Mouse (Mus musculus) midbrain, embryonic 15.5 days (tissue): ENCODE data around the gene Fam171a1. TPM values are rescaled to one million over a fixed set of nuclear protein-coding genes. Genes with fewer than 3 reads are reported as not detected.

Experiments
- ATAC-seq: fragments of 200-750 bp; cut with Nextera tagmentation; replicated peaks from 2 replicates; pipeline ENCODE4 v1.8.0; 2017; ENCODE audit warnings: moderate TSS enrichment
- H3K27ac ChIP-seq: fragments of 300-500 bp; sonication (generic); 2 replicates; pipeline ENCODE4 v1.5.1; 2015; ENCODE audit warnings: mild to moderate bottlenecking, inconsistent platforms
- H3K27me3 ChIP-seq: fragments of 300-500 bp; sonication (generic); replicated peaks from 2 replicates; pipeline ENCODE4 v1.6.1; 2015; ENCODE audit warnings: inconsistent platforms
- H3K36me3 ChIP-seq: fragments of 300-500 bp; sonication (generic); replicated peaks from 2 replicates; pipeline ENCODE4 v1.6.1; 2015; ENCODE audit warnings: inconsistent platforms
- H3K4me1 ChIP-seq: fragments of 300-500 bp; sonication (generic); 2 replicates; pipeline ENCODE4 v1.6.1; 2015; ENCODE audit warnings: inconsistent platforms
- H3K4me2 ChIP-seq: fragments of 300-500 bp; sonication (generic); 2 replicates; pipeline ENCODE4 v1.6.1; 2015; ENCODE audit warnings: inconsistent platforms, mild to moderate bottlenecking, moderate library complexity
- H3K4me3 ChIP-seq: fragments of 300-500 bp; sonication (generic); 2 replicates; pipeline ENCODE4 v1.5.1; 2015; ENCODE audit warnings: mild to moderate bottlenecking, inconsistent platforms
- H3K9ac ChIP-seq: fragments of 300-500 bp; sonication (generic); 2 replicates; pipeline ENCODE4 v1.6.1; 2015; ENCODE audit warnings: mild to moderate bottlenecking, inconsistent platforms
- H3K9me3 ChIP-seq: fragments of 300-500 bp; sonication (generic); 2 replicates; pipeline ENCODE4 v1.6.1; 2016; ENCODE audit warnings: inconsistent platforms
- WGBS: fragments of 180-500 bp; shearing (Covaris S2); methylation state at CpG from one replicate; pipeline ENCODE4 v1.1.7; 2015; ENCODE audit warnings: mixed read lengths; 5-methylcytosine and 5-hydroxymethylcytosine counted together
- polyA plus RNA-seq: library from polyadenylated mRNA; unstranded; fragments of >200 nt; fragmentation: Nextera tagmentation; extraction: Ambion mirVana; gene quantifications from 2 replicates; pipeline ENCODE4 v1.2.1, GENCODE M21; 2015

The Fam171a1 gene
- polyA plus RNA-seq, 1 experiment from 2014 or later: 48.3 TPM

DNA sequence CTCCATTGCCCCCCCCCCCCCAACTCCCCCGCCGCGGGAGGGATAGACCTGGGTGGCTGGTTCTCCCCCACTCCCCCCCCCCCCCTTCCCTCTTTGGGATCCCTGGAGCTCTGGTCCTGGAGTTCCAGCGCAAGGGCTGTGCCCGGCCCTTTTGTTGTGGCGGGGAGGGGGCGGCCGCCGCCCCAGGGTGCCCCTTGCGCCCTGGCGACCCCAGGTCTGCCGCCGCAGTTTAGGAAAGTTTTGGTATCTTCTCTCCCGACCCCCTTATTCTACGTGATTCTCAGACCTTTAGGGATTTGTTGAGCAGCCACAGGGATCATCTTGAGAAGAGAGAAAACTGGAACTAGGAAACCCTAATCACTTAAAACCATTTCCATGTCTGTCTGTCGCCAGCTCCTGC, 4.9 kb downstream of the Fam171a1 start:
- Histone ChIP-seq H3K9me3 (no peaks in the 10 kb centered on the region), H3K27ac (peak overlapping the region; percentile 96), H3K4me3 (peak overlapping the region; percentile 91), H3K9ac (peak overlapping the region; percentile 93), H3K4me1 (peaks cover 22% of the 10 kb centered on the region), H3K4me2 (peak overlapping the region; percentile 57), H3K36me3 (no peaks in the 10 kb centered on the region), H3K27me3 (no peaks in the 10 kb centered on the region)
- WGBS: 1% methylated on average over 13 of the region's 16 CpGs
- peak; percentile 41 for ATAC-seq

DNA sequence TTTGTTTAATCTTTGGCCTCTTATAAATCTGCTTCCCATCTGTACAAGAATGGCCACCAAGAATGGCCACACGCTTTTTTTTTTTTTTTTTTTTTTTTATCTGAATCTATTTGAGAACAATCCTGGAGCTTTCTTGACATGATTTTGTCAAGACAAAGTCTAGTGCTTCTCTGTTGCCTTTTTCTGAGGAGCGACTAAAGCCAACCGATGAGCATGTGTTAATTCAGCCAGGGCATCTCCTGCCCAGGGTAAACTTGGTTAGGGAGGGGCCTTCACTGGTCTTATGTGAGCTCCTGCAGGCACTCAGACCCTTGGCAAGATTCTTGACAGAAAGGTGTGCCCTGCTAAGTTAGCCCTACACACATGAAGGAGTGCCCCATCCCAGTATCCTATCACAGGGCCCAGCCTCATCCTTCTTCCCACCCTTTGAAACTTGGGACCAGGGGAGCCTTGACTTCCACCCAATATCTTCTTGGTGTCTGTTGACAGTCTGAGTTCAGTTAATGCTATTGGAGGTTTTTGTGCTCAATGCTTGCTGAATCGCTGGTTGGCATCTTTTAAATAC, 5.4 kb downstream of the Fam171a1 start:
- WGBS: 18% methylated on average over 4 of the region's 4 CpGs
- Histone ChIP-seq H3K4me3 (peak overlapping the region; percentile 91), H3K4me1 (peaks cover 22% of the 10 kb centered on the region), H3K4me2 (peak overlapping the region; percentile 57), H3K27me3 (no peaks in the 10 kb centered on the region), H3K36me3 (no peaks in the 10 kb centered on the region), H3K27ac (peak overlapping the region; percentile 96), H3K9ac (peak overlapping the region; percentile 93), H3K9me3 (no peaks in the 10 kb centered on the region)
- no peak for ATAC-seq

DNA sequence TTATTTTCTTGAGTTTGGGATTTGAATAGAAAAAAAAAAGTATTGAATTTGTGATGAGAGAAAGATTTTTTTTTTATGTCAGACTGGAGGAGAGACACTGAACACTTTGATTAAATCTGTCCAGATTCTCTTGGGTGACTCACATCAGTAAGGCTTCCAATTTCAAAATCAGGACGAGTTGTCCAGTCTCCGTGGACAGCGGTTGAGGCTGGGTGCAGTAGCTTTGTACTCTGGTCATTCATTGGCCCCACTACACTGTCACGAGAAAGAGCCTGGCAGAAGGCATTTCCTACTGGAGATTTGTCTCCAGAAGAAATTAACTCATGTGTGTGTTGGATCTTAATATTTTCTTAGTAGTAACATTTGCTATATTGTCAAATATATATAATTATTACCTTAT, 8.5 kb downstream of the Fam171a1 start:
- Histone ChIP-seq H3K9me3 (no peaks in the 10 kb centered on the region), H3K36me3 (no peaks in the 10 kb centered on the region), H3K27me3 (no peaks in the 10 kb centered on the region), H3K4me1 (peaks cover 25% of the 10 kb centered on the region), H3K4me3 (no peak overlapping the region), H3K27ac (no peak overlapping the region), H3K9ac (no peak overlapping the region), H3K4me2 (no peak overlapping the region)
- WGBS: 74% methylated on average over 4 of the region's 4 CpGs
- no peak for ATAC-seq

GRCm38 (mm10) chr2:3127256-3127883, 13.3 kb downstream of the Fam171a1 start:
- H3K27me3 ChIP-seq: no peaks in the 10 kb centered on the region
- no peak overlapping the region for H3K4me3 ChIP-seq
- H3K36me3 ChIP-seq: no peaks in the 10 kb centered on the region
- no peak overlapping the region for H3K9ac ChIP-seq
- H3K27ac ChIP-seq: no peak overlapping the region
- H3K9me3 ChIP-seq: no peaks in the 10 kb centered on the region
- peaks cover 8% of the 10 kb centered on the region; the same call in 1 of the 2 replicates for H3K4me1 ChIP-seq
- H3K4me2 ChIP-seq: no peak overlapping the region
- no peak for ATAC-seq
- WGBS: 89% methylated on average over 4 of the region's 4 CpGs

DNA sequence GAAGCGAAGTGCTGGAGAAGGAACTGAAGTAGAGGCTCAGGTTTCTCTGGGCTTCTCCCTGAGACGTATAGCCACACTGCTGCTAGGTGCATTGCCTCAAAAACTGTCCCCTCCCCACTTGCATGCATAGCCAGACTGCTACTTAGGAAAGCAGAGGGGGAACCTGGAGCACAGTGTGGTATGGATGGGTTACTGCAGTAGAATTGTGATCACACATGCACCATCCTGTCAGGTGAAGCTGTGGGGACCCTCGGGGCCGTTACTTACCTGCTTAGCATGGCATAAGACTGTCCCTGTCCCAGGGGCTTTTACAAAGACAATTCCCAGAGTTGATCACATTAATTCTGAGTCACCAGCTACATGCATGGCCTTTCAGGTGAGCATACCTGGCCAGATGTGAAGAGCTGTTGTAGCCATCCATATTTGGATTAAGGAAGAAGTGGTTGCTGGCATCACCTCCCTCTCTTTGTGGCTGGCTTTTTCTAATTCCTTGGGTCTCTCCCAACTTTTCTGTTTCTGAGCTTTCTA, 14.4 kb downstream of the Fam171a1 start:
- H3K4me1 ChIP-seq: peaks cover 8% of the 10 kb centered on the region; the same call in 1 of the 2 replicates
- H3K27me3 ChIP-seq: no peaks in the 10 kb centered on the region
- 79% methylated on average over 4 of the region's 4 CpGs for WGBS
- no peak overlapping the region for H3K27ac ChIP-seq
- no peak overlapping the region for H3K4me2 ChIP-seq
- H3K36me3 ChIP-seq: no peaks in the 10 kb centered on the region
- no peak for ATAC-seq
- H3K9me3 ChIP-seq: no peaks in the 10 kb centered on the region
- H3K4me3 ChIP-seq: no peak overlapping the region
- no peak overlapping the region for H3K9ac ChIP-seq

- peaks cover 10% of the 10 kb centered on the region; the same call in 1 of the 2 replicates for H3K4me1 ChIP-seq
- no peaks in the 10 kb centered on the region for H3K9me3 ChIP-seq
- H3K27ac ChIP-seq: no peak overlapping the region
- H3K36me3 ChIP-seq: no peaks in the 10 kb centered on the region
- no peak overlapping the region for H3K4me3 ChIP-seq
- WGBS: 54% methylated on average over 2 of the region's 2 CpGs
- H3K9ac ChIP-seq: no peak overlapping the region
- no peaks in the 10 kb centered on the region for H3K27me3 ChIP-seq
- no peak overlapping the region for H3K4me2 ChIP-seq
- ATAC-seq: no peak; the same call in 1 of the 2 replicates
Measured at GRCm38 (mm10) chr2:3128910-3129309, 14.9 kb downstream of the Fam171a1 start.

DNA sequence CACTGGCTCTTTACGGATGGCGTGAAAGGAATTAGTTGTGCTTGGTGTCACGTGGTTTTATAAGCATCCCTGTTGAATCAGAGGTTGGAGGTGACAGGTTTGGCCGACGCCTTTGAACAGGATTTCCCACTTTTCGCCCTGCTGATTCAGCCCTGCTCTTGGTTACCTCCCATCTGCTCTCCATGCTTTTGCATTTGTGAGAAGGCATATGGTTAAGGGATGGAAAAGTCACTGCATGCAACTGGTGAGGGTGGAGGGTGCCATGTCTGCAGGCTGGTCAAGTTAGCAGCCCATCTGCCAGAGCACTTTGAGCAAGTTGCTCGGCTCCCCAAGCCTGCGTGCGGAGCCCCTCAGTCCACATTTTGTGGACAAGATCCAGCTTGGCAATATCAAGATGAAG, 18.4 kb downstream of the Fam171a1 start:
- H3K4me1 ChIP-seq: peaks cover 23% of the 10 kb centered on the region
- H3K9me3 ChIP-seq: no peaks in the 10 kb centered on the region
- WGBS: 75% methylated on average over 9 of the region's 9 CpGs
- H3K36me3 ChIP-seq: no peaks in the 10 kb centered on the region
- no peak overlapping the region for H3K4me2 ChIP-seq
- ATAC-seq: no peak
- H3K4me3 ChIP-seq: no peak overlapping the region
- H3K9ac ChIP-seq: no peak overlapping the region
- H3K27me3 ChIP-seq: no peaks in the 10 kb centered on the region
- H3K27ac ChIP-seq: no peak overlapping the region

DNA sequence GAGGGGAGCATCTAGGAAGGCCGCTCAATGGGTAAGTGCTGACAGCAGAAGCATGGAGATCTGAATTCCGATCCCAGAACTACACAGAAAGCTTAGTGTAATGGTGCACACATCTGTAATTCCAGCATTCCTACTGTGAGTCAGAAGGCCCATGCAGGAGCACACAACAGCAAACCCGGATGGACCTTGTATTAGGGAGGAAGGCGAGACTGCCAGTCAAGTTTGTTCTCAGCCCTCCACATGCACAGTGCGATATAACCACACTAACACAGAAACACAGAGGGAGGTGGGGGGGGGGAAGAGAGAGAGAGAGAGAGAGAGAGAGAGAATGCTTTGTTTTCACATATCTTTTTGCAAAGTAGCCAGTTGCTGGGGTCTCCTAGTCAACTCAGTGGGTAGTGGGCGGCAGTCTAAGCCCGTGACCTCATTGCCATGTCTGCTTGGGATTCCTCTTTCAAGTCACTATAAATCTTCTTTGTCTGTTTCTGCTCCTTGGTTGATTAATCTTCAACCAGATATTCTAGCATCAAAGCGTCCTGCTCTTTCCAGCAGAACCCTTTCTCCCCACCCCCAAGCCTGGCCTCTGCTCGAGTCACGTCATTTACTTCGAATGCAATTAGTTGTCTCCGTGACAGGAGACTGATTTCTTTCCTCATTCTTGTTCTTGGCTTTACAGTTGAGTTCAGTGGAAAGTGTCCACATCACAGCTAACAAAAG, 20.7 kb downstream of the Fam171a1 start:
- Histone ChIP-seq H3K27ac (0 out of 2 replicates have a peak overlapping the region, but pooled peaks have one; percentile 3), H3K9me3 (no peaks in the 10 kb centered on the region), H3K27me3 (no peaks in the 10 kb centered on the region), H3K4me2 (no peak overlapping the region), H3K36me3 (no peaks in the 10 kb centered on the region), H3K4me3 (no peak overlapping the region), H3K4me1 (peaks cover 30% of the 10 kb centered on the region), H3K9ac (no peak overlapping the region)
- ATAC-seq: no peak
- 32% methylated on average over 12 of the region's 12 CpGs for WGBS

DNA sequence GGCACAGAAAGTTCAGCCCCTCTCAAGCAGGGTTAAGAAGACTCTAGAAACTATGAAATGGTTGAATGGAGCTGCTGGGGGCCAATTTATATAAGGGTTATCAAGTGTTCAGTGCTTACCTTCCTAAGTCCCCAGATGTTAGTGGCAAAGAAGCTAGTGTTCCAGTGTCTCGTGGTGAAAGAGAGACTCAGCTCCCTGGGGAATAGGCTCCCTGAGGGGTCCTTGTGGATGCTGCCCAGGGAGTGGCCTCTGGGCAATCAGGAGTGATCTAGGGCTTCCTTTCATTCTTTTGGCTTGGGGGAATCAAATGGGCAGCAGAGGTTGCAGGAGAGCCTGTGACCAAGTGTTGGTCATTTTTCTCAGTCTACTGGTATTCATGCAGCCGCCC, 21.3 kb downstream of the Fam171a1 start:
- no peaks in the 10 kb centered on the region for H3K9me3 ChIP-seq
- WGBS: 46% methylated on average over 2 of the region's 2 CpGs
- no peaks in the 10 kb centered on the region for H3K36me3 ChIP-seq
- H3K9ac ChIP-seq: no peak overlapping the region
- no peak overlapping the region for H3K4me3 ChIP-seq
- ATAC-seq: no peak
- H3K4me2 ChIP-seq: no peak overlapping the region
- H3K4me1 ChIP-seq: peaks cover 30% of the 10 kb centered on the region
- no peak overlapping the region for H3K27ac ChIP-seq
- no peaks in the 10 kb centered on the region for H3K27me3 ChIP-seq

- Histone ChIP-seq H3K4me2 (no peak overlapping the region), H3K4me3 (no peak overlapping the region), H3K27me3 (no peaks in the 10 kb centered on the region), H3K9me3 (no peaks in the 10 kb centered on the region), H3K36me3 (no peaks in the 10 kb centered on the region), H3K27ac (no peak overlapping the region), H3K9ac (no peak overlapping the region), H3K4me1 (peaks cover 34% of the 10 kb centered on the region)
- no peak for ATAC-seq
- WGBS: 77% methylated on average over 2 of the region's 2 CpGs
Measured at GRCm38 (mm10) chr2:3138308-3138707, 24.3 kb downstream of the Fam171a1 start.

- H3K4me2 ChIP-seq: no peak overlapping the region
- no peak overlapping the region for H3K4me3 ChIP-seq
- peaks cover 30% of the 10 kb centered on the region for H3K4me1 ChIP-seq
- no peak overlapping the region for H3K27ac ChIP-seq
- H3K9ac ChIP-seq: no peak overlapping the region
- no peaks in the 10 kb centered on the region for H3K9me3 ChIP-seq
- no peaks in the 10 kb centered on the region for H3K27me3 ChIP-seq
- H3K36me3 ChIP-seq: no peaks in the 10 kb centered on the region
- WGBS: 93% methylated on average over 2 of the region's 2 CpGs
- ATAC-seq: no peak
Measured at GRCm38 (mm10) chr2:3139065-3139464, 25.0 kb downstream of the Fam171a1 start.

DNA sequence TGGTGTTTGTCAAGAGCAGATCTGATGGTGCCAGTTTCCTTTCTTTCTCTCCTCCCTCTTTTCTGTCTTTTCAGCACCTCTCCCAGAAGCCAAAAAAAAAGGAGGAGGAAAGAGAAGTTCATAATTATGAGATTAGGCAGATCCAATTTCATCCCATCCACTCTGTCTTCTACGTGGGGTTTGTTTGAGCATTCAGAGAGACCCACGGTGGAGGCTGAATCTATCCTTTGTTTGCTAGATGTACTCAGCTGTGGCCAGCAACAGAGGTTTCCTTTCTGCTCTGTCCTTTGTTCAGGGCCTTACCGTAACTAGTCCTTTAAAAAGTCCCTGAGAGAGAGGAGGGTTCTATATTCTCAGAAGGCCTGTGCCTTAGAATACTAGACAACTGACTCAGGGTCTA, 25.6 kb downstream of the Fam171a1 start:
- Histone ChIP-seq H3K4me1 (peaks cover 24% of the 10 kb centered on the region), H3K36me3 (no peaks in the 10 kb centered on the region), H3K4me3 (no peak overlapping the region), H3K9me3 (no peaks in the 10 kb centered on the region), H3K27ac (no peak overlapping the region), H3K27me3 (no peaks in the 10 kb centered on the region), H3K9ac (no peak overlapping the region), H3K4me2 (no peak overlapping the region)
- 12% methylated on average over 3 of the region's 3 CpGs for WGBS
- ATAC-seq: no peak
